Mouse (Mus musculus) liver, embryonic 11.5 days (tissue): ENCODE results near the gene E330009J07Rik. TPM values are rescaled to one million over a fixed set of nuclear protein-coding genes. Genes with fewer than 3 reads are reported as not detected.

Experiments
- ATAC-seq: fragments of 200-750 bp; cut with Nextera tagmentation; replicated peaks from 2 replicates; pipeline ENCODE4 v1.8.0; 2017; ENCODE audit warnings: moderate number of reproducible peaks, mild to moderate bottlenecking, moderate TSS enrichment, moderate library complexity; ENCODE audit not compliant: low FRiP score
- DNase-seq: peaks from one replicate; pipeline ENCODE4 v3.0.0-alpha.2; 2017; ENCODE audit warnings: low spot score
- H3K27ac ChIP-seq: fragments of 300-500 bp; sonication (generic); 2 replicates; pipeline ENCODE4 v1.5.1; 2014; ENCODE audit warnings: mild to moderate bottlenecking, low read depth, low read length, control low read depth
- H3K27me3 ChIP-seq: fragments of 300-500 bp; sonication (generic); replicated peaks from 2 replicates; pipeline ENCODE4 v1.6.1; 2014; ENCODE audit warnings: low read length, mixed read lengths; ENCODE audit not compliant: control insufficient read depth, insufficient read depth
- H3K36me3 ChIP-seq: fragments of 300-500 bp; sonication (generic); 2 replicates; pipeline ENCODE4 v1.6.1; 2014; ENCODE audit warnings: mild to moderate bottlenecking, low read length, moderate library complexity, mixed read lengths; ENCODE audit not compliant: control insufficient read depth, insufficient read depth
- H3K4me1 ChIP-seq: fragments of 300-500 bp; sonication (generic); replicated peaks from 2 replicates; pipeline ENCODE4 v1.6.1; 2014; ENCODE audit warnings: low read length, mixed read lengths; ENCODE audit not compliant: control insufficient read depth, insufficient read depth
- H3K4me2 ChIP-seq: fragments of 300-500 bp; sonication (generic); 2 replicates; pipeline ENCODE4 v1.6.1; 2014; ENCODE audit warnings: mild to moderate bottlenecking, control low read depth, moderate library complexity
- H3K4me3 ChIP-seq: fragments of 300-500 bp; sonication (generic); 2 replicates; pipeline ENCODE4 v1.5.1; 2014; ENCODE audit warnings: low read depth, low read length, control low read depth
- H3K9ac ChIP-seq: fragments of 300-500 bp; sonication (generic); 2 replicates; pipeline ENCODE4 v1.6.1; 2014; ENCODE audit warnings: low read depth, low read length, control low read depth
- H3K9me3 ChIP-seq: fragments of 300-500 bp; sonication (generic); 2 replicates; pipeline ENCODE4 v1.6.1; 2016; ENCODE audit warnings: low read length, inconsistent platforms, mixed read lengths; ENCODE audit not compliant: control insufficient read depth
- WGBS: fragments of 180-500 bp; shearing (Covaris S2); extraction: QIAGEN DNeasy Blood & Tissue Kit; methylation state at CpG from one replicate; pipeline ENCODE4 v1.1.7; 2014; 5-methylcytosine and 5-hydroxymethylcytosine counted together
- polyA plus RNA-seq: library from polyadenylated mRNA; unstranded; fragments of >200 nt; fragmentation: Nextera tagmentation; extraction: Ambion mirVana; gene quantifications from 2 replicates; pipeline ENCODE4 v1.2.1, GENCODE M21; 2014

The E330009J07Rik gene
- polyA plus RNA-seq, 1 experiment from 2014 or later = 5.5 TPM

GRCm38 (mm10) chr6:40423013-40423412 is 12.9 kb downstream of the E330009J07Rik start:
- 95% methylated on average over 1 of the region's 1 CpGs for WGBS
- no peaks in the 10 kb centered on the region for H3K36me3 ChIP-seq
- no peaks in the 10 kb centered on the region for H3K4me1 ChIP-seq
- no peak overlapping the region for H3K9ac ChIP-seq
- H3K9me3 ChIP-seq = no peaks in the 10 kb centered on the region
- H3K4me2 ChIP-seq = no peak overlapping the region
- H3K27ac ChIP-seq = no peak overlapping the region
- DNase-seq (no peak), ATAC-seq (no peak)
- no peak overlapping the region for H3K4me3 ChIP-seq
- H3K27me3 ChIP-seq = no peaks in the 10 kb centered on the region

- 85% methylated on average over 6 of the region's 6 CpGs for WGBS
- Histone ChIP-seq H3K27me3 (no peaks in the 10 kb centered on the region), H3K4me2 (no peak overlapping the region), H3K9ac (no peak overlapping the region), H3K27ac (no peak overlapping the region), H3K9me3 (no peaks in the 10 kb centered on the region), H3K4me3 (no peak overlapping the region), H3K4me1 (no peaks in the 10 kb centered on the region), H3K36me3 (no peaks in the 10 kb centered on the region)
- DNase-seq (no peak), ATAC-seq (no peak)
Observed at GRCm38 (mm10) chr6:40421099-40421498, 14.8 kb downstream of the E330009J07Rik start.

GRCm38 (mm10) chr6:40418386-40418785 is 17.5 kb downstream of the E330009J07Rik start:
- H3K4me3 ChIP-seq = no peak overlapping the region
- H3K27me3 ChIP-seq = no peaks in the 10 kb centered on the region
- 88% methylated on average over 4 of the region's 4 CpGs for WGBS
- no peak overlapping the region for H3K4me2 ChIP-seq
- H3K9me3 ChIP-seq = no peaks in the 10 kb centered on the region
- H3K4me1 ChIP-seq = no peaks in the 10 kb centered on the region
- no peak overlapping the region for H3K27ac ChIP-seq
- H3K36me3 ChIP-seq = no peaks in the 10 kb centered on the region
- DNase-seq (no peak), ATAC-seq (no peak)
- no peak overlapping the region for H3K9ac ChIP-seq

GRCm38 (mm10) chr6:40415799-40416198 is 20.1 kb downstream of the E330009J07Rik start:
- H3K9ac ChIP-seq = no peak overlapping the region
- no peaks in the 10 kb centered on the region for H3K9me3 ChIP-seq
- ATAC-seq (no peak), DNase-seq (no peak)
- no peak overlapping the region for H3K4me3 ChIP-seq
- H3K27ac ChIP-seq = no peak overlapping the region
- no peaks in the 10 kb centered on the region for H3K36me3 ChIP-seq
- H3K4me1 ChIP-seq = no peaks in the 10 kb centered on the region
- H3K27me3 ChIP-seq = no peaks in the 10 kb centered on the region
- no peak overlapping the region for H3K4me2 ChIP-seq
- 72% methylated on average over 5 of the region's 5 CpGs for WGBS

- no peak overlapping the region for H3K4me3 ChIP-seq
- no peak overlapping the region for H3K4me2 ChIP-seq
- ATAC-seq (no peak), DNase-seq (no peak)
- no peaks in the 10 kb centered on the region for H3K36me3 ChIP-seq
- no peaks in the 10 kb centered on the region for H3K27me3 ChIP-seq
- no peaks in the 10 kb centered on the region for H3K9me3 ChIP-seq
- H3K27ac ChIP-seq = no peak overlapping the region
- 92% methylated on average over 3 of the region's 3 CpGs for WGBS
- H3K9ac ChIP-seq = no peak overlapping the region
- H3K4me1 ChIP-seq = no peaks in the 10 kb centered on the region
Observed at GRCm38 (mm10) chr6:40413565-40413964, 22.4 kb downstream of the E330009J07Rik start.

GRCm38 (mm10) chr6:40413046-40413445 is 22.9 kb downstream of the E330009J07Rik start:
- WGBS = 73% methylated on average over 5 of the region's 5 CpGs
- Histone ChIP-seq H3K4me2 (no peak overlapping the region), H3K27ac (no peak overlapping the region), H3K9ac (no peak overlapping the region), H3K9me3 (no peaks in the 10 kb centered on the region), H3K27me3 (no peaks in the 10 kb centered on the region), H3K4me3 (no peak overlapping the region), H3K36me3 (no peaks in the 10 kb centered on the region), H3K4me1 (no peaks in the 10 kb centered on the region)
- no peak for DNase-seq
- no peak for ATAC-seq

GRCm38 (mm10) chr6:40411085-40411484 is 24.9 kb downstream of the E330009J07Rik start:
- H3K27ac ChIP-seq = no peak overlapping the region
- H3K4me1 ChIP-seq = no peaks in the 10 kb centered on the region
- H3K27me3 ChIP-seq = no peaks in the 10 kb centered on the region
- no peak for ATAC-seq
- H3K9ac ChIP-seq = no peak overlapping the region
- H3K36me3 ChIP-seq = no peaks in the 10 kb centered on the region
- DNase-seq = no peak
- H3K9me3 ChIP-seq = no peaks in the 10 kb centered on the region
- H3K4me3 ChIP-seq = no peak overlapping the region
- no peak overlapping the region for H3K4me2 ChIP-seq
- 79% methylated on average over 3 of the region's 3 CpGs for WGBS

- no peak for DNase-seq
- H3K9ac ChIP-seq = no peak overlapping the region
Observed at GRCm38 (mm10) chr6:40403640-40404285, 32.2 kb downstream of the E330009J07Rik start.

GRCm38 (mm10) chr6:40402031-40402430 is 33.9 kb downstream of the E330009J07Rik start:
- no peaks in the 10 kb centered on the region for H3K4me1 ChIP-seq
- DNase-seq (no peak), ATAC-seq (no peak)
- H3K27ac ChIP-seq = no peak overlapping the region
- no peaks in the 10 kb centered on the region for H3K9me3 ChIP-seq
- H3K36me3 ChIP-seq = peaks cover 8% of the 10 kb centered on the region; the same call in 1 of the 2 replicates
- 81% methylated on average over 2 of the region's 2 CpGs for WGBS
- no peaks in the 10 kb centered on the region for H3K27me3 ChIP-seq
- H3K9ac ChIP-seq = no peak overlapping the region
- no peak overlapping the region for H3K4me2 ChIP-seq
- no peak overlapping the region for H3K4me3 ChIP-seq

More at GRCm38 (mm10) chr6:40403640-40404285, 32.2 kb downstream of the E330009J07Rik start:
- H3K36me3 ChIP-seq = peaks cover 3% of the 10 kb centered on the region; the same call in 1 of the 2 replicates
- H3K4me2 ChIP-seq = no peak overlapping the region
- no peak overlapping the region for H3K4me3 ChIP-seq
- H3K9me3 ChIP-seq = no peaks in the 10 kb centered on the region
- no peaks in the 10 kb centered on the region for H3K4me1 ChIP-seq
- no peaks in the 10 kb centered on the region for H3K27me3 ChIP-seq
- WGBS = 91% methylated on average over 4 of the region's 4 CpGs
- ATAC-seq = no peak
- no peak overlapping the region for H3K27ac ChIP-seq
